Mouse (Mus musculus) kidney, adult 2 months (tissue): ENCODE results near the gene Spata6. TPM values are rescaled to one million over a fixed set of nuclear protein-coding genes. Genes with fewer than 3 reads are reported as not detected.

ENCODE experiments used
- DNase-seq: peaks from one replicate; pipeline ENCODE4 v3.0.0; 2021
- H3K27ac ChIP-seq: fragments of 200-500 bp; 2 replicates; pipeline ENCODE4 v1.5.1; 2012; ENCODE audit warnings: low read depth, low read length, control low read depth, inconsistent platforms; ENCODE audit not compliant: insufficient read depth
- H3K27me3 ChIP-seq: fragments of 200-500 bp; replicated peaks from 2 replicates; pipeline ENCODE4 v1.6.1; 2012; ENCODE audit warnings: mild to moderate bottlenecking, moderate library complexity, low read length, inconsistent platforms; ENCODE audit not compliant: control insufficient read depth, insufficient read depth
- H3K36me3 ChIP-seq: fragments of 200-500 bp; 2 replicates; pipeline ENCODE4 v1.6.1; 2012; ENCODE audit warnings: mild to moderate bottlenecking, moderate library complexity, low read length, inconsistent platforms; ENCODE audit not compliant: control insufficient read depth, insufficient read depth
- H3K4me1 ChIP-seq: fragments of 200-500 bp; 2 replicates; pipeline ENCODE4 v1.6.1; 2011; ENCODE audit warnings: low read length; ENCODE audit not compliant: control insufficient read depth, insufficient read depth
- H3K4me3 ChIP-seq: fragments of 200-500 bp; 2 replicates; pipeline ENCODE4 v1.5.1; 2011; ENCODE audit warnings: mild to moderate bottlenecking, low read depth, low read length, control low read depth; ENCODE audit not compliant: insufficient read depth
- CTCF ChIP-seq: fragments of 200-500 bp; conservative IDR thresholded peaks from 2 replicates; pipeline ENCODE4 v1.5.1; 2011; ENCODE audit warnings: low read depth, mild to moderate bottlenecking, control low read depth, low read length, moderate library complexity, mixed read lengths; ENCODE audit not compliant: insufficient read depth, insufficient read length
- POLR2A ChIP-seq: fragments of 200-500 bp; IDR thresholded peaks from one replicate; pipeline ENCODE4 v1.6.1; 2011; ENCODE audit warnings: low read depth, low read length, control low read depth
- WGBS: fragments of 180-500 bp; shearing (Covaris S2); methylation state at CpG from one replicate; pipeline ENCODE4 v1.1.7; 2018; 5-methylcytosine and 5-hydroxymethylcytosine counted together
- polyA plus RNA-seq: library from polyadenylated mRNA; depleted of rRNA; stranded (reverse); fragments of >200 nt; gene quantifications from 2 replicates; pipeline ENCODE4 v1.2.3, GENCODE M21; 2012; rRNA removed

Gene Spata6
- 13.7 and 19.4 TPM in 2 replicates for polyA plus RNA-seq

GRCm38 (mm10) chr4:111719776-111720661, at the start of gene Spata6:
Spata6 (plus strand) TSS chr4:111719984.
- Histone ChIP-seq H3K36me3 (no peaks in the 10 kb centered on the region), H3K27me3 (no peaks in the 10 kb centered on the region), H3K27ac (peak within 1 kb of the TSS; percentile 85), H3K4me3 (peak within 1 kb of the TSS; percentile 70), H3K4me1 (peaks cover 7% of the 10 kb centered on the region; the same call in 1 of the 2 replicates)
- WGBS: under 1% methylated on average over 50 of the region's 50 CpGs
- TF ChIP-seq CTCF (no peak), POLR2A (no peak)
- peak; percentile 96 for DNase-seq

GRCm38 (mm10) chr4:111670566-111671421, 49.0 kb upstream of the Spata6 start:
- no peaks in the 10 kb centered on the region for H3K4me1 ChIP-seq
- WGBS: 31% methylated on average over 12 of the region's 12 CpGs
- DNase-seq: no peak
- no peak overlapping the region for H3K4me3 ChIP-seq
- no peaks in the 10 kb centered on the region for H3K36me3 ChIP-seq
- H3K27ac ChIP-seq: no peak overlapping the region
- TF ChIP-seq POLR2A (no peak), CTCF (no peak)
- H3K27me3 ChIP-seq: no peaks in the 10 kb centered on the region

- WGBS: 63% methylated on average over 4 of the region's 4 CpGs
- Histone ChIP-seq H3K36me3 (no peaks in the 10 kb centered on the region), H3K27ac (no peak overlapping the region), H3K27me3 (no peaks in the 10 kb centered on the region), H3K4me1 (no peaks in the 10 kb centered on the region), H3K4me3 (no peak overlapping the region)
- TF ChIP-seq POLR2A (no peak), CTCF (no peak)
- DNase-seq: no peak
These were observed 48.3 kb upstream of the Spata6 start for GRCm38 (mm10) chr4:111671440-111671839.

DNA sequence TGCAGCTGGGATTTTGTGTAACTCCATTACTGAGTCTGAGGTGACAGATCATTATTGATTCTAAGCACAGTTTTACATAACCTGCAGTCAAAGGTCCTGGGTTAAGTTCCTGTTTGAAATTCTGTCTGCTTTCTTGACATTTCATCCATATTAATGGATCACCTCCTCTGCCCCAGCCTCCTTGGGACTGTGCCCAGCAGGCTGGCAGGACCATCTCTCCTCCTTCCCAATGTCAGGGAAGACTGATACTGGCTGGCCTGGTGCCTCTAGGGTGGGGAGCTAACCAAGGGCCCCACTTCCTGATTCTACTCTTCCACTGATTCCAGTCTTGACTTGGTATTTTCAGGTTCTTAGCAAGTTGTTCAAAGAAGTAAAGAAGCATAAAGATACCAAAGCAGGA, 45.9 kb upstream of the Spata6 start:
- TF ChIP-seq CTCF: no peak
- TF ChIP-seq POLR2A: no peak
- no peak overlapping the region for H3K27ac ChIP-seq
- no peaks in the 10 kb centered on the region for H3K4me1 ChIP-seq
- no peaks in the 10 kb centered on the region for H3K36me3 ChIP-seq
- DNase-seq: peak; percentile 12
- H3K4me3 ChIP-seq: no peak overlapping the region
- no peaks in the 10 kb centered on the region for H3K27me3 ChIP-seq

GRCm38 (mm10) chr4:111681926-111682325, 37.9 kb upstream of the Spata6 start:
- WGBS: 89% methylated on average over 5 of the region's 5 CpGs
- Histone ChIP-seq H3K4me1 (no peaks in the 10 kb centered on the region), H3K27me3 (no peaks in the 10 kb centered on the region; the same call in 1 of the 2 replicates), H3K4me3 (no peak overlapping the region), H3K36me3 (no peaks in the 10 kb centered on the region), H3K27ac (no peak overlapping the region)
- no peak for DNase-seq
- TF ChIP-seq POLR2A (no peak), CTCF (no peak)

- Histone ChIP-seq H3K27me3 (no peaks in the 10 kb centered on the region; the same call in 1 of the 2 replicates), H3K4me1 (no peaks in the 10 kb centered on the region), H3K4me3 (no peak overlapping the region), H3K36me3 (no peaks in the 10 kb centered on the region), H3K27ac (no peak overlapping the region)
- 78% methylated on average over 3 of the region's 3 CpGs for WGBS
- no peak for TF ChIP-seq CTCF
- TF ChIP-seq POLR2A: no peak
- no peak for DNase-seq
These were observed 37.0 kb upstream of the Spata6 start for GRCm38 (mm10) chr4:111682793-111683192.

- Histone ChIP-seq H3K4me3 (no peak overlapping the region), H3K27me3 (no peaks in the 10 kb centered on the region; the same call in 1 of the 2 replicates), H3K27ac (no peak overlapping the region), H3K4me1 (no peaks in the 10 kb centered on the region), H3K36me3 (no peaks in the 10 kb centered on the region)
- TF ChIP-seq CTCF (no peak), POLR2A (no peak)
- 71% methylated on average over 5 of the region's 5 CpGs for WGBS
- no peak for DNase-seq
These were observed 35.9 kb upstream of the Spata6 start for GRCm38 (mm10) chr4:111683843-111684242.
